Mouse (Mus musculus) MEL (cell line): ENCODE results near the gene Gm37240.

Source experiments
- CTCF ChIP-seq, 3 experiments: IDR thresholded peaks in 2 of 3; conservative IDR thresholded peaks in 1 of 3; 2 replicates each; pipeline ENCODE4 v1.5.1; 2011 to 2012; ENCODE audit warnings: low read length in 3 of 3, low read depth in 2 of 3, mild to moderate bottlenecking in 2 of 3, improper control_type of control experiment in 1 of 3, inconsistent platforms in 1 of 3, mixed read lengths in 1 of 3, moderate library complexity in 1 of 3; ENCODE audit not compliant: control insufficient read depth in 1 of 3, insufficient read depth in 1 of 3, poor library complexity in 1 of 3, severe bottlenecking in 1 of 3
- GATA1 ChIP-seq: IDR thresholded peaks from 2 replicates; pipeline ENCODE4 v1.6.1; 2011; ENCODE audit warnings: low read depth, low read length, improper control_type of control experiment
- HCFC1 ChIP-seq: IDR thresholded peaks from 2 replicates; pipeline ENCODE4 v1.6.1; 2012; ENCODE audit warnings: low read depth, mild to moderate bottlenecking, inconsistent platforms, low read length, improper control_type of control experiment, moderate library complexity

DNA sequence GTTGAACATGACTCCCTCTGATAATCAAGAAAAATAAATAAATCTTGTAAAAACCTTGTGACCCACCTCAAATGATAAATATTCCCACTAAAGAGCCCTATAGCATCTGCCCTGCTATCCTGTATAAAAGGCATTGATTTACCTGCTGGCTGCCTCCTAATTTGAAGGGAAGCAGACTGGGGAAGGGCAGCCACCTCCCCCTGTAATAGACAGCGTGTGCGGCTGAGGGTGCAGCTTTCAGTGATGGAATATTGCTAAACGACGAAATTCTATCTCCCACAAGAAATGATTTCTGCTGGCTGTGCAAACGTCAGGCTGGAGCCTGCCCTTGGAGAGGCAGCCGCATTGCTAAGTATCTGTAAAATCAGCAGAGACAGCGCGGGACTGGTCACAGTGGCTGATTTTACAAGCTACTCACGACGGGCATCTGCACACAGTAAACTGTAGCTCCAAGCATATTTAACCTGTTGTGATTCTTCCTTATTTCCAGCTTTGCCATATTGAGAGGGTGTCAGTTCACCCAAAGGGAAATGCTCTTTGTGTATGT lies 1147.2 kb downstream of the Gm37240 start:
- TF ChIP-seq GATA1 (no peak), HCFC1 (no peak), CTCF (IDR thresholded peaks at IDR 0.05 in 2 of 3, conservative IDR thresholded peaks at IDR 0.05 in 1 of 3; ENCODE audit: control insufficient read depth in 1 of 3, insufficient read depth in 1 of 3, low read depth in 2 of 3, low read length in 3 of 3, poor library complexity in 1 of 3, severe bottlenecking in 1 of 3) (no peak)
